Mouse (Mus musculus) G1E-ER4 (cell line): Measurements from ENCODE around the gene Zfp57. TPM values are rescaled to one million over a fixed set of nuclear protein-coding genes. Genes with fewer than 3 reads are reported as not detected.

Experiments used
- GATA1 ChIP-seq: IDR thresholded peaks from one replicate; pipeline ENCODE4 v1.8.0; 2012; ENCODE audit warnings: low read length, inconsistent platforms
- polyA plus RNA-seq: library from polyadenylated mRNA; stranded (reverse); fragments of >175 nt; gene quantifications from 2 replicates; pipeline ENCODE4 v1.2.3, GENCODE M21; 2012

The Zfp57 gene
- polyA plus RNA-seq, 1 experiment = not detected

- TF ChIP-seq GATA1 = no peak
Measured at GRCm38 (mm10) chr17:36989437-36989836, 11.5 kb upstream of the Zfp57 start, which contains the start of gene H2-M5. TSS of gene H2-M5 (minus strand) at chr17:36989537.

DNA sequence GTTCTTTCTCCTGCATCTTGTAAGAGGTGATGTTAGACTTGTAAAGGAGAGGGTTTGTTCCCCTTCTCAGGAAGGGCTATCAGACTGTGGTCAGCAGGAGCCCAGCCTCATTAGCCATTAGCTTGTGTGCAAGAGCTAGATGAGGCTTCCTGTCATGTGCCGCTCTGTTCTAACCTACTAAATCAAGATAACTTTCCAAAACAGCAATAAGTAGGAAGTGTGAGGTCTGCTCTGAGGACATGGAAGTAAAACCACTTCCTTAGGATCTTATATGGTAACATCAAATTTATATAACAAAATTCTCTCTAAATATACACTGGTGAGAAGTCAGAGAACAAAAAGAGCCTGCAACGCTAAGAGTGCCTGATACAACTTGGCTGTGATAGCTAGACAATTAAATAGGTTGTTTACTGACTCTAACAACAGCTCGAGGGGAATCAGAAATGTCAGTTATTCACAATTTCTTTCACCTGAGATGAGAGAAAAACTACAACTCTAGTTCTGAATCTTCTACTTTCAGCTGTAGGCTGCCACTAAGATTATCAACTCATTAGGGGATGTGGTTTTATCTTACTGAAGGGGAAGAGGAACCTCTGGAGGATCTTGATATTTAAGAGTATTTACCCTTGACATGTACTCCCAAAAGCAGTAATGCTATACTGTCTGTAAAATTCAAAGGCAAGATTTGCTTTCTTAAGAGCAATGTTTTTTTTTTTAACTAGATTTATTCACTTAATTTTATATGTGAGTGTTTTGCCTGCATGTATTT lies 8.4 kb upstream of the Zfp57 start:
- TF ChIP-seq GATA1 = peak; percentile 19

GRCm38 (mm10) chr17:36993770-36994325 lies 7.1 kb upstream of the Zfp57 start:
- no peak for TF ChIP-seq GATA1

DNA sequence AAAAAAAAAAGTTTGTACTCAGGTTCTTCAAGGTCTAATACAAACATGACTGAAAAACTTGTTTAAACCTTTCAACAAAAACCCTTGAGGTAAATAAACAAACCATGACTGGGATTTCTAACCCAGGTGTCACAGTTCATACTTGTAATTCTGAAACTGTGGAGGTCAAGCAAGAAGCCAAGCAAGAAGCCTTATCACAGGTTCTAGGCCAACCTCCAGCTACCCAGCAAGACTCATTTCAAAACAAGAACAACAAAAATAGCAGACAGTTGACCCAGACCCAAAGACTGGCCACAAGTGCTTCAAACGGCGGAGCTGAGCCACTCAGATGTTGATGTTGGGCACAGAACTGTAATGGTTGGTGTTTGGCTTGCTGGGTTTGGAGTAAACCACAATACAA lies 6.4 kb upstream of the Zfp57 start:
- no peak for TF ChIP-seq GATA1

GRCm38 (mm10) chr17:36995448-36995847 lies 5.5 kb upstream of the Zfp57 start:
- no peak for TF ChIP-seq GATA1

GRCm38 (mm10) chr17:36997033-36997735 lies 3.8 kb upstream of the Zfp57 start:
- no peak for TF ChIP-seq GATA1

DNA sequence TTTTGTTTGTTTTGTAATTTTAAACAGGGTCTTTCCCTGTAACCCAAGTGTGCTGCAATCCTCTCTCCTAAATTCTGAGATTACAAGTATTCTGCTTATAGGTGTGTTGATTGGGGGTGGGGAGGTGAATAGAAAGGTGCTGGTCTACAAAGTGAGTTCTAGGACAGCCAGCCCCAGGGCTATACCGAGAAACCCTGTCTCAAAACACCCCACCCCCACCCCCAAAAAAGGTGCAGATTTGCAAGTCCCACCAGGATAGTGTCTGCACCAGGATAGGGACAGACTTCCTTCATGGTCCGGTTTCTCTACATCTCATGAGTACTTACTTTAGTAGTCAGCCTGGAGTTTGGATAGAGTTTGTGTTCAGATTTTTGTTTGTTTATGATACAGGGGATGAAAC lies 2.5 kb upstream of the Zfp57 start:
- TF ChIP-seq GATA1 = no peak

DNA sequence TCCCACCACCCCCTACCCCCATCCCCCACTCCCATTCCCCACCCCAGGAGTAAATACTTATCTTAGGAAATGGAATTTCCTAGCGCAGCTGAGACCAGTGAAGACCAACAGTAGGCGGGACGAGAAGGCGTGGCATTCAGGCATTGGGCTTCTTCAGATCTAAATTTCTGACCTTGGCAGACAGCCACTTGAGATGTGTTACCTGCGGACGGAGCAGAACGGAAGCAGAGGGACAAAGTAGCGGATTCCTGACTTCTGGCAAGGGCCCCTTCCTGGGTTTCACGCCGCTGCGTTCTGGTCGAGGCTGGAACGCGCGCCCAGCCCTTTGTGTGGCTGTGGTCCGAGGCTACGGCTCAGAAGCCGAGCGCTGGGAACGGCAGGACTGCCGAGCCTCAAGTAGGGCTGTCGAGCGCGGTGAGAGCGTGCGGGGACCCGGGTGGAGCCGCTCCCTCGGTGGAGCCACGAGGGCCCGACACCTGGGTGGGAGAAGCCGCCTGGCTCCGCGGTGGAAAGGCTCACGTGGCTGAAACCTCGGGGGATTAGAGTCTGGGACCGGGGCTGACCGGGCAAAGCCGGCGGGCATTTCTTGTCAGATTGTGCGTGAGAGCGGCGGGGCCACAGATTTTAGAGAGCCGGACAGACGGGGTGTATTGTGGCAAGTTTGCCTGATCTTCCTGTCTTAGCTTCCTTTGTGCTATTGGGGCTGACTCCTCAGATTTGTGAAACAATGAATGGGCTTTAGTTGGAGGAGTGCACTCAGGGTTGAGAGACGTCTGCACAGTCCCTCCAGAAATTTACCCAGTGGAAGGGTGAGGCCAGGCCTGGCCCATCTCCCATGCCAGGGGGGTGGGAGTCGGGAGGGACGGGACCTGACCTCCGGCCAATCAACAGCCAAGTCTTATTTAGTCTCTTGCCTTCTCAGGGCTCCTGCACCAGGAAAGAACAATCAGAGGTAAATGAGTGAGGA lies 1.7 kb downstream of the Zfp57 start:
- TF ChIP-seq GATA1 = no peak

GRCm38 (mm10) chr17:37003366-37003765 lies 2.4 kb downstream of the Zfp57 start:
- no peak for TF ChIP-seq GATA1

DNA sequence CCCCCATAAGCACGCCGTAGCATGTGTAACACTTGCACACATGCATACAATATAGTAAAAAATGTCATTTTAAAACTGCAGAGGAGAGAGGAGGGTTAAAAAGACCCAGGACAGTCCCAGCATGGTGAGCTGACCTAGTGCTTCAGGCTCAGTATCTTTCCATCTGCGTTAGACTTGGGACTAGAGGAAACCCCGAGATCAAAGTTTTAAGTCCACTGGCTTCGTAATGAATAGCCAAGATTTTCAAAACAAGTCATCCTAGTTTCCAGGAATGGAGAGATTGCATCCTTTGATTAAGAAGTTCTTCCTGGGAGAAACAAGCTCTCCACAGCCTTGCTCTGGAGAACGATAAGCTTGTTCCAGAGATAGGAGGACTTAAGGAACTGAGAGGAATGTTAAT lies 7.2 kb downstream of the Zfp57 start:
- no peak for TF ChIP-seq GATA1

- TF ChIP-seq GATA1 = no peak
Measured at GRCm38 (mm10) chr17:37009460-37010042, 8.6 kb downstream of the Zfp57 start.

DNA sequence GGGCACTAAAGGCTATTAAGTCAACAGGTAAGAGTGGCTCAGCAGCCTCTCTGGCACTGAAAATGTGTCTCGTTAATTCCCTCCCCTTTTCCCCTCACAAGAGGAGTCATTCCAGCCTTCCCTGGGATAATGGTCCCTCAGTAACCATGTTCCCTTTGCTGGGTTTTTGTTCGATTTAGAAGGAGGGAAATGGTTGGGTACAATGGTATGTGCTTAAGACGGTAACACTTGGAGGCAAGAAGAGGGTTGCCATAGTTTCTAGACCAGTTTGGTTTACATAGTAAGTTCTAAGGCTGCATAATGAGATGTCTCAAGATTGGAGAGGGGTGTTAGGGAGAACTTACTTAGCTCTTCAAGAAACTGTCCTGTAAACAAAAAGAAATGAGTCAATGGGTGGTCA lies 10.8 kb downstream of the Zfp57 start:
- TF ChIP-seq GATA1 = no peak

GRCm38 (mm10) chr17:37012141-37012540 lies 11.2 kb downstream of the Zfp57 start:
- no peak for TF ChIP-seq GATA1

GRCm38 (mm10) chr17:37016333-37016732 lies 15.4 kb downstream of the Zfp57 start:
- TF ChIP-seq GATA1 = no peak

DNA sequence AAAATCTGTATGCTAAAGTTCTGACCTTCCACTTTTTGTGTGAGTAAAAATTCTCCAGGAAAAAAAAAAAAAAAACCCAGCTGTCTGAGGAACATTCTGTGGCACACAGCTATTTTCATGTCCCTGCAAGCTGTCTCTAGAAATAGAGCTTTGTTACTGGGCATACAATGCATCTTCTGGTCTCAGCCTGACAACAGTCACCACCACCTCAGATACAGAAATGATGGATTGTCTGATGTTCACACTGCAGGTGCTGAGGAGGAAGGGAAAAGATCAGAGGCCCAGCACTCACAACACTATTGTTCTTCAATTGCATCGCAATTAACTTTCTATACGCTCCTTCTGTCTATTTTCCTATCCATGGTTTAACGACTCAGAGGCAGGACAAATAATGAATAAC lies 17.4 kb downstream of the Zfp57 start:
- no peak for TF ChIP-seq GATA1
